Mouse (Mus musculus) B cell, adult 62 days (primary cell): ENCODE results near the gene Tgfa. TPM values are rescaled to one million over a fixed set of nuclear protein-coding genes. Genes with fewer than 3 reads are reported as not detected.

Experiments
- total RNA-seq: library from RNA; stranded (reverse); gene quantifications from 4 replicates; pipeline ENCODE4 v1.2.4, GENCODE M21; 2023

Tgfa gene
- total RNA-seq = 1.4 to 2.6 TPM (median 2.3 TPM) in 4 replicates

DNA sequence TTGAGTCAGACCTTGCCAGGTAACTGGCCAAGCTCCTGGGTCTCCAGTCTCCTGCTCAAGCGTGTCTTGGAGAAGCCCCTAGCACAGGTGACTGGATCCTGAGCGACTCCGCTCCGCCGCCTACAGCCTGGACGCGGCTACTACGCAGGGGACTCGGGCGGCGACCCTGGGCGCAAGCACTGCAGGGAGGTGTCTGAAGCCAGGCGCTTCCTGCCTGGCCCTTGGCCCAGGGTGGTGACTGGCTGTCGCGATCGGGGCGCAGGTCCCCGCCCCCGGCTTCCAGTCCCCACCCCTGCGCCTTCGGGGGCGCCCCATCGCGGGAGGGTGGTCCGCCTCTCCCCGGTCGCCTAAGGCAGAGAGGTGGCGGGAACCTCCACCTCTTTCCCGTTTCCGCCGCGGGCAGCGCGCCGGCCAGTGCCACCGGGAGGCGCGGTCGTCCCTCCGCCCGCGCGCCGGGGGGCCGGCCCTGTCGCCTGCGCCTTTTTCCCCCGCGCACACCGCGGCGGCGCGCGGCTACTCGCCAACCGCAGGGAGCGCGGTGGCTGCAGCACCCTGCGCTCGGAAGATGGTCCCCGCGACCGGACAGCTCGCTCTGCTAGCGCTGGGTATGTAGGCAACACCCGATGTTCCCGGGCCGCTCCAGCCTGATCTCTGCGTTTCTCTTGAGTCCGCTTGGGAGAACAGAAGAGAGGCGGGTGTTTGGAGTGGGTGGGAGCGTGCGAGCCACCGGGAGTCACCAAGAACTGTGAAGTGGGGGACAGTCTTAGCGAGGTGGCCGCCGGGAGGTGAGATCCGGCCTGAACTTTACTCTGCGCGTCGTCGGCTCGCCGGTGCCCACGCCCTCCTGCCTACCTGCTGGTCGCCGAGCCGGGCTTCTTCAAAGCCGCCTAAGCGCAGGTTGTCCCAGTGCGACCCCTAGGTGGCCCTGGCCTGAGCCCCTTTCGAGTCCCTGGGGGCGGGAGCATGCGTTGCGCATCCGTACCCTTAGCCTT lies at the start of gene Tgfa:
Gene Tgfa, plus strand, starts transcription at position 283 of the 992 bp plus-strand sequence.

Other genes starting within 250 kb of the Tgfa start
- gene Dusp11, start 233.6 kb upstream of the Tgfa start, total RNA-seq = 202 to 230 TPM (median 213 TPM) in 4 replicates
- gene Figla, start 179.1 kb upstream of the Tgfa start, total RNA-seq = not detected in 4 replicates
- not detected in 4 replicates for gene Add2, start 166.5 kb upstream of the Tgfa start, total RNA-seq
- 18.8 to 21.8 TPM (median 20.8 TPM) in 4 replicates for gene Fam136a, start 170.4 kb downstream of the Tgfa start, total RNA-seq
- gene Snrpg, start 176.1 kb downstream of the Tgfa start, total RNA-seq = 196 to 230 TPM (median 218 TPM) in 4 replicates
- gene Pcyox1, start 201.9 kb downstream of the Tgfa start, total RNA-seq = 10.1 to 19.0 TPM (median 11.2 TPM) in 4 replicates
- gene Tia1, start 209.0 kb downstream of the Tgfa start, total RNA-seq = 105 to 118 TPM (median 115 TPM) in 4 replicates
- gene Gm44790, start 231.4 kb downstream of the Tgfa start, total RNA-seq = 1.3 to 3.8 TPM in 2 of 4 replicates, not detected in the others
- gene C87436, start 243.2 kb downstream of the Tgfa start, total RNA-seq = 50.1 to 61.7 TPM (median 57.0 TPM) in 4 replicates